Mouse (Mus musculus) spleen, adult 2 months (tissue): ENCODE measurements around the gene Lpar5.

Source experiments
- CTCF ChIP-seq: fragments of 200-500 bp; IDR thresholded peaks from 2 replicates; pipeline ENCODE4 v1.5.1; 2011; ENCODE audit warnings: mild to moderate bottlenecking, inconsistent platforms; ENCODE audit not compliant: insufficient read depth, insufficient read length, insufficient replicate concordance; ENCODE audit errors: extremely low read depth
- POLR2A ChIP-seq: fragments of 200-500 bp; IDR thresholded peaks from 2 replicates; pipeline ENCODE4 v1.6.1; 2011; ENCODE audit warnings: low read depth, low read length, inconsistent platforms

DNA sequence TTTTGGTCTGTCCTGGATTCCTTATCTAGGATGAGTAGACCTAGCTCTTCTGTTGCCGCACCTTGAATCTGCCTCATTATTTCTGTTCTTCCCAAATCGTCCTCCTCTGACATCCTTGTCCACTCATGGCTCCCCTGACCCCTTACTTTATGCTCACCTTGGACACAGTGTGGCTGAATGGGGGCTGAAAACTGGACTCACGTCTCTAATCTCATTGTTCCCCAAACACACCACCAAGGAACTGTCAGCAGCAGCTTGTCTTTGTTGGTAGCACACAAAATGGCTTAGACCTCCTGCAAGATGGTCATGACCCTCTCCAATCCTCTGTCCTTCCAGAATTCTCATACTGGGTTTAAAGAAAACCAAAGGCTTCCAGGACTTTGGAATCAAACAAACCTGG is 20.2 kb downstream of the Lpar5 start:
- TF ChIP-seq CTCF (no peak), POLR2A (no peak)
